Mouse (Mus musculus) embryonic fibroblast, embryonic 13.5 days (primary cell): ENCODE results near the gene Fabp3. TPM values are rescaled to one million over a fixed set of nuclear protein-coding genes. Genes with fewer than 3 reads are reported as not detected.

Source experiments
- H3K27ac ChIP-seq: 2 replicates; pipeline ENCODE4 v1.5.1; 2012; ENCODE audit warnings: low read length, control low read depth, inconsistent platforms; ENCODE audit not compliant: insufficient read depth
- H3K4me1 ChIP-seq: 2 replicates; pipeline ENCODE4 v1.6.1; 2011; ENCODE audit warnings: low read length; ENCODE audit not compliant: control insufficient read depth, insufficient read depth
- H3K4me3 ChIP-seq: 2 replicates; pipeline ENCODE4 v1.5.1; 2011; ENCODE audit warnings: mild to moderate bottlenecking, control low read depth, low read length; ENCODE audit not compliant: insufficient read depth
- CTCF ChIP-seq: IDR thresholded peaks from 2 replicates; pipeline ENCODE4 v1.5.1; 2011; ENCODE audit warnings: mild to moderate bottlenecking, control low read depth, low read length, moderate library complexity, borderline replicate concordance; ENCODE audit not compliant: insufficient read depth
- POLR2A ChIP-seq: IDR thresholded peaks from 2 replicates; pipeline ENCODE4 v1.6.1; 2011; ENCODE audit warnings: low read depth, mild to moderate bottlenecking, control low read depth, low read length, moderate library complexity
- polyA plus RNA-seq: library from polyadenylated mRNA; stranded (reverse); fragments of >200 nt; gene quantifications from 2 replicates; pipeline ENCODE4 v1.2.4, GENCODE M21; 2011; ENCODE audit warnings: low read depth; ENCODE audit not compliant: missing spikeins, insufficient read length

The Fabp3 gene
- polyA plus RNA-seq, 1 experiment = 13.5 TPM

- no peak for TF ChIP-seq CTCF
- no peak for TF ChIP-seq POLR2A
- no peak overlapping the region for H3K4me3 ChIP-seq
- H3K4me1 ChIP-seq = peaks cover 9% of the 10 kb centered on the region
- no peak overlapping the region for H3K27ac ChIP-seq
Observed at GRCm38 (mm10) chr4:130319564-130319963, 11.2 kb downstream of the Fabp3 start.

- Histone ChIP-seq H3K27ac (no peak overlapping the region), H3K4me1 (0 out of 2 replicates have a peak, but pooled peaks cover 4% of the 10 kb centered on the region), H3K4me3 (no peak overlapping the region)
- TF ChIP-seq POLR2A (no peak), CTCF (no peak)
Observed at GRCm38 (mm10) chr4:130321640-130322039, 13.2 kb downstream of the Fabp3 start.

- TF ChIP-seq CTCF (no peak), POLR2A (no peak)
- Histone ChIP-seq H3K4me1 (0 out of 2 replicates have a peak, but pooled peaks cover 4% of the 10 kb centered on the region), H3K4me3 (no peak overlapping the region), H3K27ac (no peak overlapping the region)
Observed at GRCm38 (mm10) chr4:130322567-130322966, 14.2 kb downstream of the Fabp3 start.

DNA sequence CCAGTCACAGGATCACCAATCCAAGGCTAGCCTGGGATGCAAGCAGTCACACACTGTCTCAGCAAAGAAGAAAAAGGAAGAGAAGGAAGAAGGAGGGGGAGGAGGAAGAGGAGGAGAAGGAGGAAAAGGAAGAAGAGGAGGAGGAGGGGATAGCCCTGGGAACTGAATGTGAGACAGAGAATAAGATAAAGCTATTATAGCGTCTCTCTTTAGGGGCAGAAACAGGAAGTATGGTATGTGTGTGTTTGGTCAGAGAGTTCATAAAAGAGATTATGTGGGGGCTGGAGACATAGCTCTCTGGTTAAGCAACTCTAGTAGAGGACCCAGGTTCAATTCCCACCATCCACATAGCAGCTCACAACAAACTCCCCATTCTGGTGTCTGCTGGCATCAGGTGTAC, 14.8 kb downstream of the Fabp3 start:
- no peak overlapping the region for H3K27ac ChIP-seq
- H3K4me3 ChIP-seq = no peak overlapping the region
- 0 out of 2 replicates have a peak, but pooled peaks cover 4% of the 10 kb centered on the region for H3K4me1 ChIP-seq
- TF ChIP-seq POLR2A = no peak
- TF ChIP-seq CTCF = no peak

GRCm38 (mm10) chr4:130323607-130324006, 15.2 kb downstream of the Fabp3 start:
- H3K4me3 ChIP-seq = no peak overlapping the region
- 0 out of 2 replicates have a peak, but pooled peaks cover 4% of the 10 kb centered on the region for H3K4me1 ChIP-seq
- H3K27ac ChIP-seq = no peak overlapping the region
- TF ChIP-seq CTCF (no peak), POLR2A (no peak)

GRCm38 (mm10) chr4:130325446-130325845, 17.1 kb downstream of the Fabp3 start:
- no peak overlapping the region for H3K27ac ChIP-seq
- no peaks in the 10 kb centered on the region for H3K4me1 ChIP-seq
- no peak overlapping the region for H3K4me3 ChIP-seq
- TF ChIP-seq CTCF (no peak), POLR2A (no peak)

DNA sequence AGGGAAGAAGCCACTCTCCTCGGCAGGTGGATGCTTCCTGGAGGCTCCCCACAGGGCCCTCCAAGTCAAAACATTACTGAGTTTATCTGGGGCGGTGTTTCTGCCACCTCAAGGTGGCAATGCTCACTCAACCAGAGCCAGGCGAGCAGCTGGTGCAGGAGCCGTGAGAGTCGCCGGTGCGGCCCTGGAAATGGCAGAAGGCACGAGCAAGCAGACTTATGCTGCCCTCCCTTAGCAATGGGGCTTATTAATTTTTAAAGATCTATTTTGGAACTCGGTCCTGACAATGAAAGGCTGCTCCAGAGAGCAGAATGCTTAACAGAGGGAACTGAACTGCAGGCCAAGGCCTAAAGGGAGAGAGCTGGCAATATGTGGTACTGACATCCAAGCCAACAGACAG, 19.0 kb downstream of the Fabp3 start:
- TF ChIP-seq POLR2A (no peak), CTCF (no peak)
- Histone ChIP-seq H3K4me1 (no peaks in the 10 kb centered on the region), H3K4me3 (no peak overlapping the region), H3K27ac (no peak overlapping the region)

GRCm38 (mm10) chr4:130335867-130336266, 27.5 kb downstream of the Fabp3 start:
- no peak overlapping the region for H3K27ac ChIP-seq
- H3K4me3 ChIP-seq = no peak overlapping the region
- TF ChIP-seq CTCF (no peak), POLR2A (no peak)
- no peaks in the 10 kb centered on the region for H3K4me1 ChIP-seq

DNA sequence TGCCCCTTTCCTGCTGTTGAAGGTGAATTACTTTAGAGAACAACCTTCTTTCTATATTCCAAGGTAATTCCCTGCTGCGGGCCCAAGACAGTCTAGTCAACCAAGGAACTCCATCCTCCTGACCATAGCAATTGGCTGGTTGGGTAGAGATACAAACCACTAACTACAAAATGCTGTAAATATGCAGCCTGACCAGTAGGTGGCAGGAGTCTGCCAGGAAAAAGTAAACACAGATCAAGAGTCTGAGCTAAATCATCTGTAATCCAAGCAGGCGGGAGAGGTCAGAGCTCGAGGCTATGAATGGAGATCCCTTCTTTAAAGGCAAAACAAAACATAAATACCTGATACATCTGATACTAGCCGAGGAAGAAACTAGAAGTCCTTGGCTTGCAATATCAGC, 33.3 kb downstream of the Fabp3 start:
- no peaks in the 10 kb centered on the region for H3K4me1 ChIP-seq
- no peak overlapping the region for H3K27ac ChIP-seq
- TF ChIP-seq CTCF (no peak), POLR2A (no peak)
- H3K4me3 ChIP-seq = no peak overlapping the region

- Histone ChIP-seq H3K4me3 (no peak overlapping the region), H3K4me1 (no peaks in the 10 kb centered on the region), H3K27ac (no peak overlapping the region)
- no peak for TF ChIP-seq POLR2A
- TF ChIP-seq CTCF = no peak
Observed at GRCm38 (mm10) chr4:130349666-130350065, 41.3 kb downstream of the Fabp3 start.
